Mouse (Mus musculus) myocyte (in vitro differentiated cells): ENCODE data around the gene Gm20388.

Experiments
- E2F4 ChIP-seq: IDR thresholded peaks from one replicate; pipeline ENCODE4 v1.6.1; 2011; ENCODE audit warnings: mild to moderate bottlenecking, control low read depth, moderate library complexity; ENCODE audit not compliant: insufficient read depth
- MYOG ChIP-seq, 3 experiments: IDR thresholded peaks; one replicate each; pipeline ENCODE4 v1.6.1; 2011; ENCODE audit warnings: control low read depth in 2 of 3, low read depth in 2 of 3, mild to moderate bottlenecking in 2 of 3; ENCODE audit not compliant: insufficient read length in 2 of 3, control insufficient read depth in 1 of 3, insufficient read depth in 1 of 3
- POLR2A ChIP-seq: IDR thresholded peaks from one replicate; pipeline ENCODE4 v1.6.1; 2011; ENCODE audit warnings: low read depth, mild to moderate bottlenecking, control low read depth, moderate library complexity; ENCODE audit not compliant: insufficient read length
- POLR2AphosphoS2 ChIP-seq: IDR thresholded peaks from one replicate; pipeline ENCODE4 v1.6.1; 2011; ENCODE audit warnings: low read depth, control low read depth; ENCODE audit not compliant: insufficient read length
- SRF ChIP-seq: IDR thresholded peaks from one replicate; pipeline ENCODE4 v1.6.1; 2011; ENCODE audit warnings: low read depth; ENCODE audit not compliant: control insufficient read depth, insufficient read length
- USF1 ChIP-seq: IDR thresholded peaks from one replicate; pipeline ENCODE4 v1.6.1; 2011; ENCODE audit warnings: low read depth, mild to moderate bottlenecking, control low read depth, moderate library complexity

DNA sequence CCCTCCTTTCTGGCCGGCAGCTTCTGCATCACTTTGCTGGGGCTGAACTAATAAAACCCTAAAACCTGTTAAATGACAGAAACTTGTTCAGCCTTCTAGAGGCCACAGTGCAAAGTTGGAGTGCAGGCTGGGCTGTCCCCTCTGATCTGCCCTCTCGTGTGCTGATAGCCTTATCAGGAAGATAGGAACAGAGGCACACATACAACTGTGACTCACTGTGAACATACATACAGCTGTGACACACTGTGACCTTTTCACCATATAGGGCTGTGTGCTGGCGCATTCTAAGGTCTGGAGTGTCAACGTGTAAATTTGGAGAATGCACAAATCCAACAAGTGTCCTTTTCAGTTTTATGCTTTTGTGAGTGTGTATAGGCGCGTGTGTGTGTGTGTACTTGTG, 543.8 kb downstream of the Gm20388 start:
- no peak for TF ChIP-seq POLR2AphosphoS2
- TF ChIP-seq E2F4, result no peak
- TF ChIP-seq POLR2A, result no peak
- TF ChIP-seq USF1, result no peak
- no peak for TF ChIP-seq MYOG (IDR thresholded peaks at IDR 0.05; ENCODE audit: control insufficient read depth in 1 of 3, insufficient read depth in 1 of 3, insufficient read length in 2 of 3, low read depth in 2 of 3)
- no peak for TF ChIP-seq SRF
